Mouse (Mus musculus) macrophage (primary cell): ENCODE measurements around the gene Zfp131. TPM values are rescaled to one million over a fixed set of nuclear protein-coding genes. Genes with fewer than 3 reads are reported as not detected.

Experiments used
- H3K27ac ChIP-seq: fragments of 350-480 bp; formaldehyde crosslinking; 2 replicates; pipeline ENCODE4 v1.9.0; 2021
- H3K36me3 ChIP-seq: fragments of 350-480 bp; formaldehyde crosslinking; 2 replicates; pipeline ENCODE4 v1.9.0; 2021; ENCODE audit errors: inconsistent target
- H3K4me3 ChIP-seq: fragments of 350-480 bp; formaldehyde crosslinking; 2 replicates; pipeline ENCODE4 v1.9.0; 2021; ENCODE audit errors: inconsistent target
- H3K79me2 ChIP-seq: fragments of 350-480 bp; formaldehyde crosslinking; 2 replicates; pipeline ENCODE4 v1.9.0; 2021; ENCODE audit errors: inconsistent target
- WGBS: methylation state at CpG from one replicate; pipeline ENCODE4 v1.1.7; 2026; ENCODE audit warnings: inconsistent platforms; ENCODE audit not compliant: missing documents; 5-methylcytosine and 5-hydroxymethylcytosine counted together
- polyA plus RNA-seq: library from polyadenylated mRNA; stranded (reverse); fragments of 250-400 nt; gene quantifications from 3 replicates; pipeline ENCODE4 v1.2.4, GENCODE M21; 2018; ENCODE audit warnings: inconsistent platforms

Zfp131 gene
- polyA plus RNA-seq, 1 experiment from 2014 or later = 19.7 TPM

- no peak overlapping the region for H3K27ac ChIP-seq
Measured at GRCm38 (mm10) chr13:119731448-119731847, 59.2 kb downstream of the Zfp131 start.

GRCm38 (mm10) chr13:119729406-119729805 is 61.3 kb downstream of the Zfp131 start:
- H3K36me3 ChIP-seq = no peaks in the 10 kb centered on the region
- H3K27ac ChIP-seq = no peak overlapping the region
- H3K79me2 ChIP-seq = no peaks in the 10 kb centered on the region
- WGBS = 98% methylated on average over 7 of the region's 7 CpGs
- no peak overlapping the region for H3K4me3 ChIP-seq

More at GRCm38 (mm10) chr13:119731448-119731847, 59.2 kb downstream of the Zfp131 start:
- WGBS = 97% methylated on average over 6 of the region's 6 CpGs
- Histone ChIP-seq H3K36me3 (no peaks in the 10 kb centered on the region), H3K4me3 (no peak overlapping the region), H3K79me2 (no peaks in the 10 kb centered on the region)

- no peak overlapping the region for H3K4me3 ChIP-seq
- 94% methylated on average over 26 of the region's 26 CpGs for WGBS
- no peaks in the 10 kb centered on the region for H3K79me2 ChIP-seq
Measured at GRCm38 (mm10) chr13:119727608-119728387, 62.9 kb downstream of the Zfp131 start.

DNA sequence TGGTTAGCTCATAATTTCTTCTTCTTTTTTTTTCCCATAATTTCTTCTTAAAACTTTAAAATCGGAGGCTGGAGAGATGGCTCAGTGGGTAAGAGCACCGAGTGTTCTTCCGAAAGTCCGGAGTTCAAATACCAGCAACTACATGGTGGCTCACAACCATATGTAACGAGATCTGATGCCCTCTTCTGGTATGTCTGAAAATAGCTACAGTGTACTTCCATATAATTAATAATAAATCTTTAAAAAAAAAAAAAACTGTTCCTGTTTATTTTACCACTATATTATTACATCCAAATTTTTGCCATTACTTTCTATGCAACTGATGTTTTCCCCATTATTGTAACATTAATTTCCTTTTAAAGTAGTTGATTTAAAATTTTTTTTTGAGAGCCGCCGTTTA is 66.1 kb downstream of the Zfp131 start:
- no peaks in the 10 kb centered on the region for H3K36me3 ChIP-seq
- no peaks in the 10 kb centered on the region for H3K79me2 ChIP-seq
- H3K27ac ChIP-seq = no peak overlapping the region
- WGBS = 78% methylated on average over 7 of the region's 7 CpGs
- no peak overlapping the region for H3K4me3 ChIP-seq

More at GRCm38 (mm10) chr13:119727608-119728387, 62.9 kb downstream of the Zfp131 start:
- H3K27ac ChIP-seq = no peak overlapping the region
- no peaks in the 10 kb centered on the region for H3K36me3 ChIP-seq

DNA sequence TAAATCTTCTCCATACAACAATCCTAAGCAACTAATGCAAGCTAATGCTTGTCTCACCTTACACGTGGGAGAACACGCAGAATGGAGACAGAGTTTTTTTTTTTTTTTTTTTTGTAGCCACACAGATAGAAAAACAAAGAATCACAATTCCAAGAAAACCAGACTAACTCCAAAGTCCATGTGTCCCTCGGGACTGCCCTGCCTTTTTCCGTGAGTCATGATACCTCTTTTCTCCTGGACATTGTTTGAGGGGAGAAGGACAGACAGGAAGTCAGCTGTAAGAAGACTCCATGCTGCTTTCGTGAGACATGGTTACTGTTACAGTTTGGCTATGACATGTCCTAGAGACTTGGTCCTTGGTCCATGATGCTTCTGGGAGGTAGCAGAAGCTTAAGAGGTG is 67.3 kb downstream of the Zfp131 start:
- WGBS = 94% methylated on average over 5 of the region's 5 CpGs
- no peak overlapping the region for H3K27ac ChIP-seq

DNA sequence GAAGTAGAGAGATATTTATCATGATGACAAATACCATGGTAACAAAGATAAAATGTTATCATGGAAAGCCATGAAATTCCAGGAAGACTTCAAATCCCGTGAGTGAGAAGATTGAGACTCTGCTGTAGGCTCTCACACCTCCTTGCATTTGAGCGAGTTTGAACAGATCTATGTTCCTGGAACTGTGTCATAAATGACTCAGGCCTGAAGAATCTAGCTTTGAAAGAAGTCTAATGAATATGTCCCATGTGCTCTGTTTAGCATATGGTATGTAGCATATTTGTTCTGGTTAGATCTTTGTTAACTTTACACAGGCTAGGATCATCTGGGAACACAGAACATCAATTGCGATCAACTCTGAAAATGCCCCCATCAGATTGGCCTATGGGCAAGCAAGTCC is 68.2 kb downstream of the Zfp131 start:
- WGBS = 92% methylated on average over 2 of the region's 3 CpGs
- no peak overlapping the region for H3K4me3 ChIP-seq
- H3K36me3 ChIP-seq = no peaks in the 10 kb centered on the region
- no peaks in the 10 kb centered on the region for H3K79me2 ChIP-seq
- H3K27ac ChIP-seq = no peak overlapping the region

More for the DNA sequence above, 67.3 kb downstream of the Zfp131 start:
- H3K79me2 ChIP-seq = no peaks in the 10 kb centered on the region
- H3K4me3 ChIP-seq = no peak overlapping the region
- H3K36me3 ChIP-seq = no peaks in the 10 kb centered on the region

GRCm38 (mm10) chr13:119716105-119716504 is 74.6 kb downstream of the Zfp131 start:
- Histone ChIP-seq H3K36me3 (no peaks in the 10 kb centered on the region), H3K4me3 (no peak overlapping the region), H3K79me2 (no peaks in the 10 kb centered on the region), H3K27ac (no peak overlapping the region)
- WGBS = 100% methylated on average over 2 of the region's 2 CpGs

Other genes starting within 250 kb of the Zfp131 start
- gene Ccl28, start 167.1 kb downstream of the Zfp131 start, polyA plus RNA-seq = 0.10 TPM in 1 of 3 replicates, not detected in the others
- gene Hmgcs1, start 100.5 kb downstream of the Zfp131 start, polyA plus RNA-seq = 67.8 to 119 TPM (median 103 TPM) in 3 replicates
- 0.66 to 0.84 TPM (median 0.82 TPM) in 3 replicates for gene Nim1k, start 35.0 kb downstream of the Zfp131 start, polyA plus RNA-seq
- not detected in 3 replicates for gene AF067063, start 39.3 kb upstream of the Zfp131 start, polyA plus RNA-seq
- 0.54 TPM in 1 of 3 replicates, not detected in the others for gene D13Ertd608e, start 45.1 kb upstream of the Zfp131 start, polyA plus RNA-seq
- gene Tcstv1, start 103.9 kb upstream of the Zfp131 start, polyA plus RNA-seq = not detected in 3 replicates
- not detected in 3 replicates for gene Gm21761, start 138.4 kb upstream of the Zfp131 start, polyA plus RNA-seq
- gene B020031M17Rik, start 159.9 kb upstream of the Zfp131 start, polyA plus RNA-seq = not detected in 3 replicates
- 0.40 TPM in 1 of 3 replicates, not detected in the others for gene Gm36079, start 236.1 kb upstream of the Zfp131 start, polyA plus RNA-seq